Mouse (Mus musculus) heart, embryonic 14.5 days (tissue): ENCODE results near the gene Mup5. TPM values are rescaled to one million over a fixed set of nuclear protein-coding genes. Genes with fewer than 3 reads are reported as not detected.

Source experiments
- polyA plus RNA-seq: library from polyadenylated mRNA; unstranded; fragments of >200 nt; fragmentation: Nextera tagmentation; extraction: Ambion mirVana; gene quantifications from 2 replicates; pipeline ENCODE4 v1.2.1, GENCODE M21; 2014

Mup5 gene
- polyA plus RNA-seq, 1 experiment from 2014 or later: not detected

Other genes with a start within 250 kb of the Mup5 start
- gene Mup17, start 239.4 kb downstream of the Mup5 start, polyA plus RNA-seq: not detected in 2 replicates
- not detected in 2 replicates for gene Mup18, start 161.1 kb downstream of the Mup5 start, polyA plus RNA-seq
- gene Mup19, start 53.0 kb downstream of the Mup5 start, polyA plus RNA-seq: not detected in 2 replicates
- not detected in 2 replicates for gene Mup20, start 218.9 kb upstream of the Mup5 start, polyA plus RNA-seq